Mouse (Mus musculus): Measurements from ENCODE around the gene Sept3. TPM values are rescaled to one million over a fixed set of nuclear protein-coding genes. Genes with fewer than 3 reads are reported as not detected.
A peak's percentile ranks its signal among the peaks of the same experiment; 100 is the strongest.

The Sept3 gene
- polyA plus RNA-seq, 1 experiment from 2014 or later = 18.7 TPM

- Histone ChIP-seq H3K9me3 (replicated peaks) (no peaks in the 10 kb centered on the region), H3K27ac (replicated peaks) (peak overlapping the region; percentile 85), H3K9ac (peak overlapping the region; percentile 68), H3K36me3 (peaks cover 17% of the 10 kb centered on the region; the same call in 1 of the 2 replicates), H3K27me3 (no peaks in the 10 kb centered on the region), H3K4me3 (replicated peaks) (peak overlapping the region; percentile 59), H3K4me2 (replicated peaks) (peak overlapping the region; percentile 72), H3K4me1 (peaks cover 47% of the 10 kb centered on the region)
- 39% methylated on average over 21 of the region's 21 CpGs for WGBS
- ATAC-seq (ENCODE audit: insufficient number of reproducible peaks, low FRiP score, low TSS enrichment, low read depth) = no peak
These were observed 65.8 kb downstream of the Sept3 start for GRCm38 (mm10) chr15:82340414-82341035.

DNA sequence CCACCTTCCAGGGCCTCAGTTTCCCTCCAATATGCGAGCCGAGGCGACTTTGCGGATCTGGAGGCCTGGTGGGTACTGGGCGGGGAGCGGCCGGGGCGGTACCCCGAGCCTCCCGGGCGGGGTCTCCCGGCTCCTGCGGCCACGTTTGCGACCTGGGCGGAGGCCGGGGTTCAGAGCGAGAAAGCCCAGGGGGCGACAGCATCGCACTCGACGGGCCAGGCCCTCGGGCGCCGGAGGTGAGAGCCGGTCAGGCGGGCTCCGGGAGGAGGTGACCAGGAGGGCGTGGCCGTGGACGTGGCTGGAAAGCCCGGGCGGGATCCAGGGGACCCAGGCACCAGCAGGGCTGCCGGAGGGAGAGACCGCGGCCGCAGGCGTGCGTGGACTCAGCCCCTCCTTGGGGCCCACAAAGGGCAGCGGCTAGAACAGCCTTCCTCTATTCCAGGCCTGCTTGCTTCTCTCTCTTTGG, 66.4 kb downstream of the Sept3 start:
- Histone ChIP-seq H3K27me3 (no peaks in the 10 kb centered on the region), H3K36me3 (peaks cover 11% of the 10 kb centered on the region; the same call in 1 of the 2 replicates), H3K27ac (replicated peaks) (peak overlapping the region; percentile 85), H3K9ac (peak overlapping the region; percentile 68), H3K4me2 (replicated peaks) (peak overlapping the region; percentile 72), H3K9me3 (replicated peaks) (no peaks in the 10 kb centered on the region), H3K4me1 (peaks cover 47% of the 10 kb centered on the region), H3K4me3 (replicated peaks) (peak overlapping the region; percentile 59)
- no peak for ATAC-seq (ENCODE audit: insufficient number of reproducible peaks, low FRiP score, low TSS enrichment, low read depth)
- 1% methylated on average over 35 of the region's 40 CpGs for WGBS

DNA sequence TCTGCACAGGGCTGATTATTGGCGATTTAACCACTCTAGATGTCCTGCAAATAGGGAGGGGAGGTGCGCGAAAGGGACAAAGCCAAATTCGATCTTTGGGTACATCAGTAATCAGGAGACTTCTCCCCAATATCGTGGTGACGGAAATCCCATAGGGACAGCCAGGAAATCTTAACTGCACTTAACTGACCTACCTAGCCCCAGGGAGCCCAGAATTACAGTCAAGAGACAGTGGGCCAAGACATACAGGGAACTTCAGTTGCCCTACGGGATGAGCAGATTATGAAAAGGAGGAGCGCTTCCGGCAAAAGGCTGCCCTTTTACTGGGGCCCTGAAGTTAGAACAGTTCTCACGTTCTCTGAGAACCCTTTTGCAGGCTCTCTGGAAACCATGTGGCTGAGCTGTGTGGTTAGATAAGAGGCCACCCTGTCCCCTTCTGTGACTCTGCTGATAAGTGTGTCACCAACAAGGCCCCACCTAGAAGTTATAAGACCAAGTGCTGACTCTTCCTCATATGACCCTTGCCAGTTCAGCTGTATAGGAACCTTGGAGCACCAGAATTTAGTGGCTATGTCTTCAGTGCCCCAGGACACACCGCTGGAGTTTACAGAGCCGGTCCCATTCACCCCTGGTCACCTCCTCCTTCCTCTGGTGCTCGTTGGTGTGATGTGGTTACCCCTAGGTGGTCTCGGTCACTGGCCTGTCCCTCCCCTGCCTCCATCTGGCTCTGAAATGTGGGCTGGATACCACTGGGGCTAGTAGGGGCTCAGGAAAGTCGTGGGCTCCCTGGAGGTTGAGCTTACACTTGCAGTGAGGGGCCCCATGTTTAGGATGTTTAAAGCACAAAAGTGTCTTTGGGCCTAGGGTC, 67.2 kb downstream of the Sept3 start:
- Histone ChIP-seq H3K4me2 (replicated peaks) (peak overlapping the region; percentile 72), H3K9ac (peak overlapping the region; percentile 68), H3K27ac (replicated peaks) (peak overlapping the region; percentile 85), H3K36me3 (peaks cover 5% of the 10 kb centered on the region; the same call in 1 of the 2 replicates), H3K4me1 (peaks cover 44% of the 10 kb centered on the region), H3K9me3 (replicated peaks) (no peaks in the 10 kb centered on the region), H3K27me3 (no peaks in the 10 kb centered on the region), H3K4me3 (replicated peaks) (peak overlapping the region; percentile 59)
- WGBS = 53% methylated on average over 15 of the region's 15 CpGs
- no peak for ATAC-seq (ENCODE audit: insufficient number of reproducible peaks, low FRiP score, low TSS enrichment, low read depth)

GRCm38 (mm10) chr15:82342543-82342935, 67.8 kb downstream of the Sept3 start:
- 71% methylated on average over 5 of the region's 5 CpGs for WGBS

DNA sequence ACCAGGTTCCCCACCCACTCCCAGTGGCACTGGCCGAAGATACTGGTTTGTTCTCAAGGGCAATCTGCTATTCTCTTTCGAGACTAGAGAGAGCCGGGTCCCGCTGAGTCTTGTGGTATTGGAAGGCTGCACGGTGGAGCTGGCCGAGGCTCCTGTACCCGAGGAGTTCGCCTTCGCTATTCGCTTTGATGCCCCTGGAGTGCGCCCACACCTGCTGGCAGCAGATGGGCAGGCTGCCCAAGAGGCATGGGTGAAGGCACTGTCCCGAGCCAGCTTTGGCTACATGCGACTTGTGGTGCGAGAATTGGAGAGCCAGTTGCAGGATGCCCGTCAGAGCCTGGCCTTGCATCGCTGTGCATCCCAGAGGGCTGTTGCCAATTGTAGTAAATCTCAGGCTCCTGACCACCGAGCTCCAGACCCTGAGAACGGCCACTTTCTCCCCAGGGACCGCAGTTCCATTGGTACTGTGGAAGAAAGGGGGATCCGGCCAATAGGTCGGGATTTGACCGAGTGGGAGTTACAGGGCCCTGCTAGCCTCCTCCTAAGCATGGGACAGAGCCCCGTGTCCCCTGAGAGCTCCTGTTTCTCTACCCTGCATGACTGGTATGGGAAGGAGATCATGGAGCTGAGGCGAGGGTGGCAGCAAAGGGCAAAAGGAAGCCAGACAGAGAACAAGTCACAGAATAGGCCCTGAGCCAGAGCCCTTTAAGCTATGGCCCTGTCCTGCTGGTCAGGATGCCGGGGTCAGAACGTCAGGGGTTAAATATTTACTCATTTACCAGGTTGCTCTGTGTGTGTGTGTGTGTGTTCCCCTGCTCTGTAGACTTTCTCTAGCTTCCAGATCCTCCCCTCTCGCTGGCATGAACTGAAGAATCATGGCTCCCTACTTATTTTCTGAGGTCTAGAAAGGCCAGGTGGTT, 68.9 kb downstream of the Sept3 start:
- H3K9me3 ChIP-seq (replicated peaks) = no peaks in the 10 kb centered on the region
- H3K4me3 ChIP-seq (replicated peaks) = no peak overlapping the region
- H3K27ac ChIP-seq (replicated peaks) = no peak overlapping the region
- peaks cover 14% of the 10 kb centered on the region for H3K36me3 ChIP-seq
- peaks cover 42% of the 10 kb centered on the region for H3K4me1 ChIP-seq
- no peaks in the 10 kb centered on the region for H3K27me3 ChIP-seq
- H3K4me2 ChIP-seq (replicated peaks) = no peak overlapping the region
- no peak for ATAC-seq (ENCODE audit: insufficient number of reproducible peaks, low FRiP score, low TSS enrichment, low read depth)
- no peak overlapping the region for H3K9ac ChIP-seq
- 87% methylated on average over 27 of the region's 27 CpGs for WGBS

More at GRCm38 (mm10) chr15:82342543-82342935, 67.8 kb downstream of the Sept3 start:
- no peaks in the 10 kb centered on the region for H3K9me3 ChIP-seq (replicated peaks)
- H3K9ac ChIP-seq = no peak overlapping the region
- H3K27ac ChIP-seq (replicated peaks) = no peak overlapping the region
- H3K4me2 ChIP-seq (replicated peaks) = 0 out of 2 replicates have a peak overlapping the region, but pooled peaks have one; percentile 72
- no peak for ATAC-seq (ENCODE audit: insufficient number of reproducible peaks, low FRiP score, low TSS enrichment, low read depth)
- no peak overlapping the region; the same call in 1 of the 2 replicates for H3K4me3 ChIP-seq (replicated peaks)
- peaks cover 45% of the 10 kb centered on the region for H3K4me1 ChIP-seq
- no peaks in the 10 kb centered on the region for H3K27me3 ChIP-seq
- H3K36me3 ChIP-seq = 0 out of 2 replicates have a peak, but pooled peaks cover 4% of the 10 kb centered on the region

Other genes with a start within 250 kb of the Sept3 start
- gene Desi1, start 241.0 kb upstream of the Sept3 start, polyA plus RNA-seq (2015; fragmentation: Nextera tagmentation; extraction: Ambion mirVana) = 29.3 and 29.8 TPM in 2 replicates
- 246 and 260 TPM in 2 replicates for gene Snu13, start 227.3 kb upstream of the Sept3 start, polyA plus RNA-seq (2015; fragmentation: Nextera tagmentation; extraction: Ambion mirVana)
- gene 4930407I10Rik, start 215.7 kb upstream of the Sept3 start, polyA plus RNA-seq (2015; fragmentation: Nextera tagmentation; extraction: Ambion mirVana) = not detected in 2 replicates
- gene Mei1, start 204.9 kb upstream of the Sept3 start, polyA plus RNA-seq (2015; fragmentation: Nextera tagmentation; extraction: Ambion mirVana) = 0.04 and 0.11 TPM in 2 replicates
- 27.6 and 31.1 TPM in 2 replicates for gene Ccdc134, start 147.0 kb upstream of the Sept3 start, polyA plus RNA-seq (2015; fragmentation: Nextera tagmentation; extraction: Ambion mirVana)
- gene Srebf2, start 127.7 kb upstream of the Sept3 start, polyA plus RNA-seq (2015; fragmentation: Nextera tagmentation; extraction: Ambion mirVana) = 159 and 162 TPM in 2 replicates
- gene Shisa8, start 62.1 kb upstream of the Sept3 start, polyA plus RNA-seq (2015; fragmentation: Nextera tagmentation; extraction: Ambion mirVana) = 1.5 and 2.9 TPM in 2 replicates
- gene Tnfrsf13c, start 50.5 kb upstream of the Sept3 start, polyA plus RNA-seq (2015; fragmentation: Nextera tagmentation; extraction: Ambion mirVana) = 0.58 and 0.61 TPM in 2 replicates
- 57.7 and 60.9 TPM in 2 replicates for gene Cenpm, start 30.1 kb upstream of the Sept3 start, polyA plus RNA-seq (2015; fragmentation: Nextera tagmentation; extraction: Ambion mirVana)
- gene 1500009C09Rik, start 22.5 kb upstream of the Sept3 start, polyA plus RNA-seq (2015; fragmentation: Nextera tagmentation; extraction: Ambion mirVana) = not detected in 2 replicates
- 0.20 TPM in 1 of 2 replicates, not detected in the other for gene Wbp2nl, start 24.1 kb downstream of the Sept3 start, polyA plus RNA-seq (2015; fragmentation: Nextera tagmentation; extraction: Ambion mirVana)
- 64.8 and 65.9 TPM in 2 replicates for gene Naga, start 64.0 kb downstream of the Sept3 start, polyA plus RNA-seq (2015; fragmentation: Nextera tagmentation; extraction: Ambion mirVana)
- 23.8 and 24.9 TPM in 2 replicates for gene Pheta2, start 64.0 kb downstream of the Sept3 start, polyA plus RNA-seq (2015; fragmentation: Nextera tagmentation; extraction: Ambion mirVana)
- 264 and 279 TPM in 2 replicates for gene Smdt1, start 64.1 kb downstream of the Sept3 start, polyA plus RNA-seq (2015; fragmentation: Nextera tagmentation; extraction: Ambion mirVana)
- 314 and 320 TPM in 2 replicates for gene Ndufa6, start 79.4 kb downstream of the Sept3 start, polyA plus RNA-seq (2015; fragmentation: Nextera tagmentation; extraction: Ambion mirVana)
- gene Cyp2d22, start 105.4 kb downstream of the Sept3 start, polyA plus RNA-seq (2015; fragmentation: Nextera tagmentation; extraction: Ambion mirVana) = 12.2 and 12.3 TPM in 2 replicates
- gene Cyp2d11, start 119.1 kb downstream of the Sept3 start, polyA plus RNA-seq (2015; fragmentation: Nextera tagmentation; extraction: Ambion mirVana) = not detected in 2 replicates
- gene Cyp2d10, start 132.3 kb downstream of the Sept3 start, polyA plus RNA-seq (2015; fragmentation: Nextera tagmentation; extraction: Ambion mirVana) = not detected in 2 replicates
- gene Cyp2d9, start 158.5 kb downstream of the Sept3 start, polyA plus RNA-seq (2015; fragmentation: Nextera tagmentation; extraction: Ambion mirVana) = not detected in 2 replicates